Mouse (Mus musculus): ENCODE results near the gene Dynlt1a.
"Not testable (repeated sequence)": the region's sequence is repeated elsewhere in the genome, so short reads cannot be mapped to it uniquely, and the experiment has no call there.

Dynlt1a gene

GRCm38 (mm10) chr17:6317339-6317985 lies at the start of gene Dynlt1a:
Dynlt1a (minus strand) TSS chr17:6317500.
- peak; percentile 99 for DNase-seq

DNA sequence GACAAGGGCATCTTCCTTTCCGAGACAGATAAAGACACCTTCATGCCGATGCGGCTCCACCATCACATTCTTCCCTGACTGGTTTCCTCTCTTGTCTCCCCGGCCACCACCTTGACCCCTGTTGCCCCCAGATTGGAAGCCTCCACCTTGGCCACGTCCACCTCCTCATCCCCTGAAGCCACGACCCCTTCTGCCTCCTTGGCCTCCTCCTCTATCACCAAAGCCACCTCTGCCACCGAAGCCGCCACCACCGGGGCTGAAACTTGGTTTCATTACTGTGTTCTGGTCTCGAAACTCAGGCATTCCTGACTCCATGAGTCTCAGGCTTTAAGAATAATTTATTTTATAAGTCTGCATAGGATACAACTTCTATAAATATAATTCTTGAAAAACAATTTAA lies 38.0 kb upstream of the Dynlt1a start:
- not testable (repeated sequence) for DNase-seq

DNA sequence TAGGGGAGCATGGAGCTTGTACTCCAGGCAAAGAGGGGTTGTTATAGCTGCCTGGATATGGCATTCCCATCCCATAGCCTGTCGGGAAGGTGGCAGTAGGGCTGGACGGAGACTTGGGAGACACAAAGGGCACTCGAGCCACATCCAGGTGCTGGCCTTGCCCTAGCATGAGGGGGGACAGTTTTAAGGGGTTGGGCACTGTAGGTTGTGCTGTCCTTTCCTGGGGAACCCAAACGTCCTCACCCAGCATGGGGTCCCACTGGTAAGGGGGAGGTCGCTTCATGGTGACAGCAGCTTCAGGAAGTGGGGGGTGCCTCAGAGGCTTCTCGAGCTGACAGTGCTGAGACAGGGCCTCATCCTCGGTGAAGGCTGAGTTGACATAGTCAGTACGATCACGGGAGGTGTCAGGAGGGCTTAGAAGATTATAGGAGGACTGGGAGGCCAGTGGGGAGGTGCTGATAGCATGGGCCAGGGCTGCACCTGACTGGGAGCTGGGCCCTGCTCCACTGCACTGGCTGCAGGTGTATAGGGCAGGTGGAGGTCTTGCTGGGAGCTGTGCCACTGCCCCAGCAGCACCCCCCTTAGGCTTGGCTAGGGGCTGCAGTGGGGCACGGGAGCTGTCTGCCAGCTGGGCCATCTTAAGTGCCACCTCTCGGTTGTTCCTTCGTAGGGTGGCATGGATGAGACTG lies 25.4 kb upstream of the Dynlt1a start:
- not testable (repeated sequence) for DNase-seq

DNA sequence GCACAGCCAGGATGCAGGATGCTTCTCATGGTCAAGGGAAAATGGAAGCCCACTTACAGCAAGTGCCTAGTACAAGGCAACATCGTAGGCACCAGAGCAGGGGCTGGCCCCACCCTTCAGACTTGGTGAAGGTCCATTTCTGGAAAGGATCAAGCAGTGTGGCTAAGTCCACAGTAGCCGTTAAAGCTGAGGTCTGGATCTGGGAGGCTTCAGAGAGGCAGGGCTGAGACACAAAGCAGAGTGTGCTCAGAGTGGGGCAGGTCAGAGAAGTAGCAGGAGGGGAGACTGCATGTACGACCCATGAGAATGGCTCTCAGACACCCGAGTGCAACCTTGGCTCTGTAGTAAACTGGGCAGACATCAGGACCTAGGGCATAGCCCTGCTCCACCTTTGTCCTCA lies 11.7 kb upstream of the Dynlt1a start:
- not testable (repeated sequence) for DNase-seq

DNA sequence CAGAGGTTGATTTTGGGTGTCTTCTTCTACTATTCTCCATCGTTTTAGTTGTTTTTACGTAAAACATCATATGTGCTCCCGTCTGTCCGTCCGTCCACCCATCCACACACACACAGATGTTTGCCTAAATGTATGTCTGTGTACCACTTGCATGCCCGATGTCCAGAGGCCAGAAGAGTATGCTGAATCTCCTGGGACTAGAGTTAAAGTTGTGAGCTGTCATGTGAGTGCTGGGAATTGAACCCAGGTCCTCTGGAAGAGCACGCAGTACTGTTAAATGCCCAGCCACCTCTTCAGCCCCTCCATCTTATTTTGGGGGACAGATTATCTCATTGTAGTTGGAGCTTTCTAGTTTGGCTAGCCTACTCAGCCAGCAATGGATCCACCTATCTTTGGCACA lies 10.3 kb upstream of the Dynlt1a start:
- DNase-seq = not testable (repeated sequence)

GRCm38 (mm10) chr17:6325543-6325942 lies 8.2 kb upstream of the Dynlt1a start:
- not testable (repeated sequence) for DNase-seq

DNA sequence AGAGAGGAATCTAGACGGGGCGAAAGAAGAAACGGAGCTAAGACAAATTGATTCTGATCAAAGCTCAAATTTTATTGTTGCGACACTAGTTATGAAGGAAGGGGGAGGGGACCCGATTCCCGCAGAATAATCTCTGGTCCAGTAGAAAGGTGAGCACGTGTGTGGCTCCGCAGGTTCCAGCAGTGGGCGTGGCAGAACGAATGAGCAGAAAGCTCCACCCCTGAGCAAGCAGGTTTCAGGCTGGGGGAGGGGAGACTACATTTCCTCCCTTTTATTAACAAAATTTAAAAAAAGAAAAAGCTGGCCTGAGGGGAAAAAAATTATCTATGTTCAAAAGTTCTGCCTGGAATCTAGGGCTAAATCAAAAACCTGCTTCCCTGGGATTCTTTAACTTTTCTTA lies 7.7 kb upstream of the Dynlt1a start:
- DNase-seq = not testable (repeated sequence)

GRCm38 (mm10) chr17:6321778-6322101 lies 4.4 kb upstream of the Dynlt1a start:
- DNase-seq = not testable (repeated sequence)

DNA sequence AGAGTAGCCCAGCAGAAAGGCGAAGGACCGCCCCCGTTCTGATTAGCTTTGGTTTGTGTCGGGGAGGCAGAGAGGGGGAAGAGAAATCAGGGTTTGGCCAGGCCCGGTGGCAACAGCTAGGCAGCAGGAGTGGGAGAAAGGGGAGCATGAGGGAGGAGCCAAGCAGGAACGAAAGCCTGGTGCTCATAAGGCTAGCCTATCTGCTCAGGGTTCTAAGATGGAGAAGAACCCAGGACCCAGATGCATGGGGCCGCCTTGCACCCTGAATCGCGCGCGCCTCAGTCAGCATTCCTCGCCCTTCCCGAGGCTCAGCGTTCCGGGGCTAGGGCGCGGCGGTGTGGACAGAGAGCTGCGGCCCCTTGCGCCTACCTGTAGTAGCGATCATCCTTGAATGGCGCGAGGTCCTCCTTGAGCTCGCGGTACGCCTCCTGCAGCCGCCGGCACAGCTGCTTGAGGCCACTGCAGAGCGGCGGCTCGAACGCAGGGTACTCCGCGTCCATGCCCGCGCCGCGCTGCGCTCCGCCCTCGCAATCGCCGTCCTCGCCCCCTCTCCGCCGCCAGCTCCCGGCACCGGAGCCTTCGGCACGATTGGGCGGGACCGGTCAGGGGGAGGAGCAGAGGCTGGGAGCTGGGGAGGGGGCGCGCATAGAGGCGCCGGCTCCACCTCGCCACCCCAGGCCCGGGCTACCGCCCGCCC lies 3.9 kb upstream of the Dynlt1a start:
- not testable (repeated sequence) for DNase-seq

- peak; percentile 84 for DNase-seq
These were observed 747 bp downstream of the Dynlt1a start for GRCm38 (mm10) chr17:6316379-6317126.

GRCm38 (mm10) chr17:6315706-6316105 lies 1.6 kb downstream of the Dynlt1a start:
- DNase-seq = peak; percentile 41

DNA sequence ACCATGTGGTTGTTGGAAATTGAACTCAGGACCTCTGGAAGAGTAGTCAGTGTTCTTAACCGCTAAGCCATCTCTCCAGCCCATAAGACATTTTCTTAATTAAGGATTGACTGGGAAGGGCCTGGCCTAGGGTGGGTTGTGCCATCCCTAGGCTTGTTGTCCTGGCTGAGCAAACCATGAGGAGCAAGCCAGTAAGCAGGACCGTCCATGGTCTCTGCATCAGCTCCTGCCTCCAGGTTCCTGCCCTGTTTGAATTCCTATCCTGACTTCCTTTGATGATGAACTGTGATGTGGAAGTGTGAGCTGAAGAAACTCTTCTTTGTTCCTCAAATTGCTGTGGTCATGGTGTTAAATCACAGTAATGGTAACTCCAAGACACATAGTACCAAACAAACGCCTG lies 2.8 kb downstream of the Dynlt1a start:
- DNase-seq = not testable (repeated sequence)

DNA sequence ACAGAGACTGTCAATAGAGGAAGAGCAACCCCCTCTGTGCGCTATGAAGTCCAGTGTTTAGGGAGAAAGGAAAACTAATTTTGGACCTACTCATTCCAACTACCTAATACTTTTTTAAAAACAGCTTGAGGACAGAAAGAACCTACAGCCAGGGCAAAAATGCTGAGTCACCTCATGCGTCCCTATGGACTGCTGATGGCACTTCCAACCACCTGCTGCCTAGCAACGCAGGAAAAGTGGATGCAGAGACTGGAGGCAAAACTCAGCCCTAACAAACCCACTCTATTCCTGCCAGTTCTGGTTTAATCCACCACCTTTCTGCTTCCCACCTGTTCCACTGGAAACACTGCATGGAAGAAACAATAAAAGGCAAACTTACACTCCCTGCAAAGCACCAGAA lies 4.5 kb downstream of the Dynlt1a start:
- not testable (repeated sequence) for DNase-seq

DNA sequence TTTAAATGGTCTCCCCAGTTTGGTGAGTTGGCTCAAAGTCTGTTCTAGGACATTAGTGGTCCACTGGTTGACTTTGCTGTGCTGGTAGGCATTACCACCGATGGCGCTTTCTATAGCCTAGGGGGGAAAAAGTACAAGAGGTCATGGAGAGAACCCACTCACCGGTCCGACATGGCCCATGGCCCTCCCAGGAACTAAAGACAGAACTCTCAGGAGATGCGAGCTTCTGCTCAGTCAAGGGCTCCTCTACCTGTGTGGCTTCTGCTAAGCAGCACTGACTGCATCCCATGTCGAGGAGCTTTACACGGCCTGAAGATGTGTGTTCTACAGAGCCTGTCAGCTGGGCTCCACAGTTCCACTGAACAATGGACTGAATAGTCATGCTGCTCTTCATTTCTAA lies 5.6 kb downstream of the Dynlt1a start:
- not testable (repeated sequence) for DNase-seq

- DNase-seq = not testable (repeated sequence)
These were observed 10.8 kb downstream of the Dynlt1a start for GRCm38 (mm10) chr17:6306503-6306902.

- DNase-seq = not testable (repeated sequence)
These were observed 11.5 kb downstream of the Dynlt1a start for GRCm38 (mm10) chr17:6305656-6306270.

- DNase-seq = not testable (repeated sequence)
These were observed 12.4 kb downstream of the Dynlt1a start for GRCm38 (mm10) chr17:6304891-6305290.

DNA sequence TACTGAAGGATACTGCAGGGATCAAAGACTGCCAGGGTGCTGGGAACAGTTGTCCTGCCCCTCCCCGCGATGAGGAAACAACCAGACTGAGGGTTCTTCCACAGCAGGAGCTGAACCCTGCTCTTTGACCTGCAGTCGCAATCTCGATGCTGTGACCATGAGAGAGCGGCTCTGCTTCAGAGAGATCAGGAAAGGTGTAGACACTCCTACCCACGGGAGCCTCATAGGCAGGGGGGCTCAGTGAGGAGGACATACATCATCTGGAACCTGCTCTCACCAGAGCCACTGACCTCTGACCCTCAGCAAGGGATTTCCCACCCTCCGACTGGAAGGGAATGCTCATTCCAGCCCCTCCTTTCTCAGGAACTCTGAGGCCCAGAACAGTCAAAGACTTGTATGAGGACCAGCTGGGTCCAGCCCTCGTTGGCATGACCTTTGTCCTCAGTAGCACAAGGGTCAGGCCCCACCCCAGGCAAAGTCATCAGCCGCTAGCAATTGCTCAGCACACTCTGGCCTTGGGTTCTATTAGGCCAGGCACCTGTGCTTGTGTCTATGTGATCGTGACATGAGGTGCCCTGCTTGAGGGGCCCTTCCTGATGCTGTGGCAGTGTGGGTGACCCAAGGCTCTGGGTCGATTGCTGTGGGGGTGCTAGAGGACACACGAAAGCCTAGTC lies 17.0 kb downstream of the Dynlt1a start:
- peak; percentile 58 for DNase-seq

- DNase-seq = peak; percentile 69
These were observed 20.1 kb downstream of the Dynlt1a start for GRCm38 (mm10) chr17:6297060-6297795.

- not testable (repeated sequence) for DNase-seq
These were observed 23.4 kb downstream of the Dynlt1a start for GRCm38 (mm10) chr17:6293882-6294281.

GRCm38 (mm10) chr17:6289045-6289444 lies 28.3 kb downstream of the Dynlt1a start:
- DNase-seq = not testable (repeated sequence)

All from cerebellum, adult 11-12 months (tissue).